Mouse (Mus musculus): Measurements from ENCODE around the gene Ppp1r36.

DNA sequence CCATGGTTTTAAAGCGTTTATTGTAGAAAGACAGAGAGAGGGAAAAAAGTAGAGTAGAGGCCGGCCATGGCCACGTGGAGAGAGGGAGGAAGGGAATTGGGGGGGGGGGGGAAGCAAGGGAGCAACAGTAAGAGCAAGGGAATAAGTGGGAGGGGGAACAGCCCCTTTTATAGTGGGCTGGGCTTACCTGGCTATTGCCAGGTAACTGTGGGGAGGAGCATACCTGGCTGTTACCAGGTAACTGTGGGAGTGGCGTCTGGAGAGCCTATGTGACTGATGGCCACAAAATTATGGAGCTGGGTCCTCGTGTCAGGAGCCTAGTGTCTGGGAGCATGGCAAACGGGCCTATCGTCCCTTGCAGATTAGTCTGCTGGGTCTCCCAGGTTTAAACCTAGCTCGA, 18.2 kb downstream of the Ppp1r36 start:
- TF ChIP-seq CTCF (IDR thresholded peaks at IDR 0.05; ENCODE audit: insufficient read depth, low read length) (no peak), POLR2A (IDR thresholded peaks at IDR 0.05; ENCODE audit: borderline replicate concordance, extremely low read depth, low read depth, low read length) (no peak)

Measured in lung, adult 2 months (tissue).